Mouse (Mus musculus) adrenal gland (tissue): Measurements from ENCODE around the gene Gm5935.
"Not testable (repeated sequence)": the region's sequence is repeated elsewhere in the genome, so short reads cannot be mapped to it uniquely, and the experiment has no call there.

Experiments used
- intact Hi-C: fragments of 180-260 bp; cut with DNase I; formaldehyde crosslinking; loops from one replicate; pipeline ENCODE4 v1.15.1; 2025
- long read RNA-seq, 2 experiments: library from polyadenylated mRNA; unstranded; transcript quantifications; one replicate each; pipeline ENCODE4 v2.0.0; 2020; ENCODE audit warnings: borderline replicate concordance in 1 of 2; ENCODE audit not compliant: insufficient replicate concordance in 1 of 2

Gene Gm5935
- long read RNA-seq, experiment 1 = 0 reads
- long read RNA-seq, experiment 2 = 0 reads

DNA sequence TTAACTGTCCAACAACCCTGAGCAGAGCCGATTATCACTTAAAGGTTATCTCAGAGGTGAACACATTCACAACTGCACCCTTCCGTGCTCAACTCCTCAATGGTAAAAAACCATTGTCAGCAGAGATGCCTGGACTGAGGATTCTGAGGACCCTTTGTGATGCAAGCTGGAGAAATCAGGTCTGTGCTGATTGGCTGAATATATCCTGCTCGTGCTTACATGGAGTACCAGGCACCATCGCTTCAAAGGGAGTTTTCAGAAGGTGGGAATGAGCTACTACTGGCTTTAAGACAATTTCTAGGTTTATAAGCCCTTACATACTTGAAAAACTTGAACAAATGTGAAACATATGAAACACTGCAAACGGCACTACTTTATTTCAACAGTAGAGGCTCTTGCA, at the start of gene Gm5935:
Gm5935 (minus strand) TSS at position 101 of the 400 bp plus-strand sequence.
- intact Hi-C loops = not testable (repeated sequence)
